Mouse (Mus musculus) kidney, adult 2 months (tissue): ENCODE results near the gene St3gal4.

Experiments
- CTCF ChIP-seq: fragments of 200-500 bp; conservative IDR thresholded peaks from 2 replicates; pipeline ENCODE4 v1.5.1; 2011; ENCODE audit warnings: low read depth, mild to moderate bottlenecking, control low read depth, low read length, moderate library complexity, mixed read lengths; ENCODE audit not compliant: insufficient read depth, insufficient read length
- POLR2A ChIP-seq: fragments of 200-500 bp; IDR thresholded peaks from one replicate; pipeline ENCODE4 v1.6.1; 2011; ENCODE audit warnings: low read depth, low read length, control low read depth

DNA sequence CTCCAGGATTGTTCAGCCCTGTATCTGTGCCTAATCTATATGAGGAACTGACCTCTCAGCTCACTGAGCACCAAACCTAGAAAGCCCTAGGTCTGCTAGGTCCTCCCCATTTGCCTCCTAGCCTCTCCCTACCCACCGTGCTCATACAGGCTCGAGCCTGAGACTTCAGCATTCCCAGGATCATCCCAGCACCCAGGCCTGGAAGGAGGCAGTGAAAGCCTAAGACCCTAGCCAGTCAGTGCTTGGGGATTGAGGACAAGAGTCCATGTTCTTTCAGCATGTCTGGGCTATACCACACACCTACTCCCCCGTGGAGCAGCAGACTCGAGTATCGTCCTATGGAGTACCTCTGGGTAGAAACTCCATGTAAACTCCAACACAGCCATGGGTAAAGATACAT lies 11.7 kb downstream of the St3gal4 start:
- TF ChIP-seq CTCF (no peak), POLR2A (no peak)
